Mouse (Mus musculus): Measurements from ENCODE around the gene Gm21981.

DNA sequence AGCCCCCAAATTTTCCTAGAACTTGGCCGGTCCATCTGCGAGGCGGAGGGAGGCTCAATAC lies at the start of gene Gm21981:
- TF ChIP-seq USF1 (IDR thresholded peaks at IDR 0.05; ENCODE audit: low read depth) (no peak), POLR2A (IDR thresholded peaks at IDR 0.05; ENCODE audit: insufficient read length, low read depth) (no peak)

Data from myocyte (in vitro differentiated cells).